Mouse (Mus musculus): ENCODE results near the gene Telo2. TPM values are rescaled to one million over a fixed set of nuclear protein-coding genes. Genes with fewer than 3 reads are reported as not detected.
A peak's percentile ranks its signal among the peaks of the same experiment; 100 is the strongest.
"Not testable (repeated sequence)": the region's sequence is repeated elsewhere in the genome, so short reads cannot be mapped to it uniquely, and the experiment has no call there.

Gene Telo2
- polyA plus RNA-seq, 1 experiment from 2014 or later = 36.7 TPM

DNA sequence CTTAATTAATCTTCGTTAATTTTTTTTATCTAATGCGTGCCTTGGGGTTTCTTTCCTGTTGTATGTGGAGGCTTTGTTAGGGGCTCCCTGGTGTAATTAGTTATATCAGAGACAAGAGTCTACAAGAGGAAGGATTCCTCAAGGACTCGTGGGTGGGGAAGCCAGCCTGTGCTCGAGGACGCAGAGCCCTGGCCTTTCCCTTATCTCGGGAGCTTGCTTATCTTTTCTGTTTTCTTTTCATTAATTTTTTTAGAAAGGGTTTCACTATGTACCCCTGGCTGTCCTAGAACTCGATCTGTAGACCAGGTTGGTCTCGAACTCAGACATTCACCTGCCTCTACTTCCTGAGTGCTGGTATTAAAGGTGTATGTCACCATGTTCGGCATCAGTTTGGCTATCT, 11.9 kb upstream of the Telo2 start:
- Histone ChIP-seq H3K9ac (ENCODE audit: low read length) (no peak overlapping the region), H3K4me2 (ENCODE audit: low read length) (no peak overlapping the region), H3K27ac (ENCODE audit: low read depth) (no peak overlapping the region), H3K9me3 (ENCODE audit: control insufficient read depth, low read length) (no peaks in the 10 kb centered on the region), H3K36me3 (ENCODE audit: control insufficient read depth, insufficient read depth, low read length) (no peaks in the 10 kb centered on the region), H3K4me3 (ENCODE audit: low read depth, low read length) (no peak overlapping the region), H3K4me1 (replicated peaks; ENCODE audit: control insufficient read depth, insufficient read depth, low read length) (no peaks in the 10 kb centered on the region), H3K27me3 (replicated peaks; ENCODE audit: control insufficient read depth, insufficient read depth, low read length) (no peaks in the 10 kb centered on the region)
- no peak for DNase-seq (ENCODE audit: low spot score)
- 59% methylated on average over 9 of the region's 9 CpGs for WGBS
- no peak for ATAC-seq (replicated peaks; ENCODE audit: low FRiP score, low TSS enrichment, low read depth)

- no peak overlapping the region for H3K9ac ChIP-seq (ENCODE audit: low read length)
- no peaks in the 10 kb centered on the region for H3K27me3 ChIP-seq (replicated peaks; ENCODE audit: control insufficient read depth, insufficient read depth, low read length)
- H3K27ac ChIP-seq (ENCODE audit: low read depth) = no peak overlapping the region
- H3K4me1 ChIP-seq (replicated peaks; ENCODE audit: control insufficient read depth, insufficient read depth, low read length) = no peaks in the 10 kb centered on the region
- 54% methylated on average over 8 of the region's 8 CpGs for WGBS
- 0 out of 2 replicates have a peak, but pooled peaks have one; percentile 43 for ATAC-seq (replicated peaks; ENCODE audit: low FRiP score, low TSS enrichment, low read depth)
- no peaks in the 10 kb centered on the region for H3K9me3 ChIP-seq (ENCODE audit: control insufficient read depth, low read length)
- no peak overlapping the region for H3K4me2 ChIP-seq (ENCODE audit: low read length)
- no peak for DNase-seq (ENCODE audit: low spot score)
- H3K4me3 ChIP-seq (ENCODE audit: low read depth, low read length) = no peak overlapping the region
- no peaks in the 10 kb centered on the region for H3K36me3 ChIP-seq (ENCODE audit: control insufficient read depth, insufficient read depth, low read length)
Observed at GRCm38 (mm10) chr17:25127079-25127478, 11.3 kb upstream of the Telo2 start.

DNA sequence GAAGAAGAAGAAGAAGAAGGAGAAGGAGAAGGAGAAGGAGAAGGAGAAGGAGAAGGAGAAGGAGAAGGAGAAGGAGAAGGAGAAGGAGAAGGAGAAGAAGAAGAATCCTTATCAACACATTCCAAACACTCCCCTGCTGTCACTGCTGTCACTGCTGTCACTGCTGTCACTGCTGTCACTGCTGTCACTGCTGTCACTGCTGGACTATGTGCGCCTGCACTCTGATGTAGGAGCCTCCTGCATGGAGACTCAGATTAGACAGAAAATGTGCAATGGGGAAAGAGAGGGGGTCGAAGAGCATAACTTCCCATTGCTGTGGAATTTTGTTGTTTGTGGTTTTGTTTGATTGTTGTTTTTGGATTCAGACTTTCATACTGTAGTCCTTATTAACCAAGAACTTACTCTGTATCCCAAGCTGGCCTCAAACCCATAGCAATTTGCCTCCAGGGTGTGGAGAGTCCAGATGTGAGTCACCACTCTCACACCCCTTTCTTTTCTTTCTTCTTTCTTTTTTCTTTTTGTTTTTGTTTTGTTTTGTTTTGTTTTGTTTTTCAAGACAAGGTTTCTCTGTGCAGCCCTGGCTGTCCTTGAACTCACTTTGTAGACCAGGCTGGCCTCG, 9.8 kb upstream of the Telo2 start:
- not testable (repeated sequence) for H3K27ac ChIP-seq (ENCODE audit: low read depth); H3K36me3 ChIP-seq (ENCODE audit: control insufficient read depth, insufficient read depth, low read length); H3K4me3 ChIP-seq (ENCODE audit: low read depth, low read length); H3K9me3 ChIP-seq (ENCODE audit: control insufficient read depth, low read length); H3K27me3 ChIP-seq (replicated peaks; ENCODE audit: control insufficient read depth, insufficient read depth, low read length); H3K4me2 ChIP-seq (ENCODE audit: low read length); DNase-seq (ENCODE audit: low spot score); H3K4me1 ChIP-seq (replicated peaks; ENCODE audit: control insufficient read depth, insufficient read depth, low read length); ATAC-seq (replicated peaks; ENCODE audit: low FRiP score, low TSS enrichment, low read depth); H3K9ac ChIP-seq (ENCODE audit: low read length)
- 80% methylated on average over 3 of the region's 3 CpGs for whole genome bisulfite sequencing

DNA sequence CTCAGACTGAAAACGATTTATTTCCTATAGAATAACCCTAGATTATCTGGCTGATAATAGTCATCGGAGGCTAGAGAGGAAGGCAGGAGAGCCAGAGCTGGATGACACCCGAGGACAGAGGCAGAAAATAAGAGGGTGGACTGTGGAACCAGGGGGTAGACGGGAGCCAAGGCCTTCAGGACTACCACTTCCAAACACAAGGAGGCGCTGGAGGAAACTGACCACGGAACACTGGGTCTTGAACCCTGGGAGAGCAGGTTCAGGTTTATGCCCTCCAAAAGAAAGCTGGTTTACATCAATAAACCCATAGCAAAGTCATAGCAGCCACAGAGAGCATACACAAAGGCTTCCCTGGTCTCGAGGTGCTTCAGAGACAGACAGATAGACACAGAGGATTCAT, 8.2 kb upstream of the Telo2 start:
- WGBS = 25% methylated on average over 7 of the region's 7 CpGs
- Histone ChIP-seq H3K27ac (ENCODE audit: low read depth) (no peak overlapping the region), H3K9ac (ENCODE audit: low read length) (no peak overlapping the region), H3K9me3 (ENCODE audit: control insufficient read depth, low read length) (no peaks in the 10 kb centered on the region), H3K27me3 (replicated peaks; ENCODE audit: control insufficient read depth, insufficient read depth, low read length) (no peaks in the 10 kb centered on the region), H3K4me1 (replicated peaks; ENCODE audit: control insufficient read depth, insufficient read depth, low read length) (no peaks in the 10 kb centered on the region), H3K4me3 (ENCODE audit: low read depth, low read length) (no peak overlapping the region), H3K4me2 (ENCODE audit: low read length) (no peak overlapping the region), H3K36me3 (ENCODE audit: control insufficient read depth, insufficient read depth, low read length) (no peaks in the 10 kb centered on the region)
- DNase-seq (ENCODE audit: low spot score) (peak; percentile 65), ATAC-seq (replicated peaks; ENCODE audit: low FRiP score, low TSS enrichment, low read depth) (no peak)

DNA sequence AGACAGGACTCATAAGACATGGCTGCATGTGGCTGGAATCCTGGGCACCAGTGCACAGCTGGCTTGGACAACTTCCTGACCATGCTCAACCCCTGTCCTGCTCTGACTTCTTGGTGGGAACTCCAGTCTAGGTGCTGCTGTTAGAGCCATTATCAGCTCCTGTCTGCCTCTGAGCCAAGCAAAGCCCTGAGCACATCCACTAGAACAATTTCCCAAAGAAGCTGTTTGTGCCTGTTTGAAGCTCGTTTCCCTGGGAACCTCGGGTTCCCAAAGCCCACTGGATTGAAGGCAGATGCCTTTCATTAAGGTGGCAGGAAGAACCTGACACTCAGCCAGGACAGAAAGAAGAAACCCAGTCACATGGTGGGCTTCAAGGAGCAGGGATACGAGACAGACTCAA, 4.6 kb upstream of the Telo2 start, which contains the start of gene Ptx4:
TSS of gene Ptx4 (plus strand) at position 355 of the 400 bp plus-strand sequence.
- 42% methylated on average over 3 of the region's 3 CpGs for WGBS
- ATAC-seq (replicated peaks; ENCODE audit: low FRiP score, low TSS enrichment, low read depth) (no peak), DNase-seq (ENCODE audit: low spot score) (no peak)
- H3K4me1 ChIP-seq (replicated peaks; ENCODE audit: control insufficient read depth, insufficient read depth, low read length) = no peaks in the 10 kb centered on the region
- H3K4me3 ChIP-seq (ENCODE audit: low read depth, low read length) = no peak within 1 kb of the TSS
- H3K27ac ChIP-seq (ENCODE audit: low read depth) = no peak within 1 kb of the TSS
- H3K36me3 ChIP-seq (ENCODE audit: control insufficient read depth, insufficient read depth, low read length) = no peaks in the 10 kb centered on the region
- no peak within 1 kb of the TSS for H3K4me2 ChIP-seq (ENCODE audit: low read length)
- no peak within 1 kb of the TSS for H3K9ac ChIP-seq (ENCODE audit: low read length)
- no peaks in the 10 kb centered on the region for H3K27me3 ChIP-seq (replicated peaks; ENCODE audit: control insufficient read depth, insufficient read depth, low read length)
- H3K9me3 ChIP-seq (ENCODE audit: control insufficient read depth, low read length) = no peaks in the 10 kb centered on the region

DNA sequence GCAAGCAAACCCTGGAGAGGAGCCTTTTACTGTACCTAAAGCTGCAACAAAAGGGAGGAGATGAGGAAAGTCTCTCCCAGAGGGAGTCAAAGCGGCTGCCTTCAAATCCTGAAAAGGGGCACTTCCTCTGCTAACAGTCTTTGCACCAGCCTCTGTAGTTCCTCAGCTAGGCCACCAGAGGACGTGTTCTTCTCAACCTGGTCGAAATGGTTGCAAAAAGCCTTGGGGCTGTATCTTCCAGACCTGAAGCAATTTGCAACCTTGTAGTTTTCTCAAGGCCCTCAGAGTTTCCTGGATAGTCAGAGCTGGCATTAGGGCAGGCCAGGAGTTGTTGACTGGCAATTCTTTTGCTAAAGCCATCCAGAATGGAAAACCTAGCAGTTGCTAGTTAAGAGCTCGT, 1.5 kb upstream of the Telo2 start:
- Histone ChIP-seq H3K27ac (ENCODE audit: low read depth) (no peak overlapping the region), H3K9me3 (ENCODE audit: control insufficient read depth, low read length) (no peaks in the 10 kb centered on the region), H3K4me2 (ENCODE audit: low read length) (no peak overlapping the region), H3K36me3 (ENCODE audit: control insufficient read depth, insufficient read depth, low read length) (peaks cover 16% of the 10 kb centered on the region), H3K4me3 (ENCODE audit: low read depth, low read length) (no peak overlapping the region), H3K9ac (ENCODE audit: low read length) (no peak overlapping the region), H3K27me3 (replicated peaks; ENCODE audit: control insufficient read depth, insufficient read depth, low read length) (no peaks in the 10 kb centered on the region), H3K4me1 (replicated peaks; ENCODE audit: control insufficient read depth, insufficient read depth, low read length) (peaks cover 5% of the 10 kb centered on the region)
- no peak for ATAC-seq (replicated peaks; ENCODE audit: low FRiP score, low TSS enrichment, low read depth)
- WGBS = 34% methylated on average over 4 of the region's 4 CpGs
- DNase-seq (ENCODE audit: low spot score) = no peak

DNA sequence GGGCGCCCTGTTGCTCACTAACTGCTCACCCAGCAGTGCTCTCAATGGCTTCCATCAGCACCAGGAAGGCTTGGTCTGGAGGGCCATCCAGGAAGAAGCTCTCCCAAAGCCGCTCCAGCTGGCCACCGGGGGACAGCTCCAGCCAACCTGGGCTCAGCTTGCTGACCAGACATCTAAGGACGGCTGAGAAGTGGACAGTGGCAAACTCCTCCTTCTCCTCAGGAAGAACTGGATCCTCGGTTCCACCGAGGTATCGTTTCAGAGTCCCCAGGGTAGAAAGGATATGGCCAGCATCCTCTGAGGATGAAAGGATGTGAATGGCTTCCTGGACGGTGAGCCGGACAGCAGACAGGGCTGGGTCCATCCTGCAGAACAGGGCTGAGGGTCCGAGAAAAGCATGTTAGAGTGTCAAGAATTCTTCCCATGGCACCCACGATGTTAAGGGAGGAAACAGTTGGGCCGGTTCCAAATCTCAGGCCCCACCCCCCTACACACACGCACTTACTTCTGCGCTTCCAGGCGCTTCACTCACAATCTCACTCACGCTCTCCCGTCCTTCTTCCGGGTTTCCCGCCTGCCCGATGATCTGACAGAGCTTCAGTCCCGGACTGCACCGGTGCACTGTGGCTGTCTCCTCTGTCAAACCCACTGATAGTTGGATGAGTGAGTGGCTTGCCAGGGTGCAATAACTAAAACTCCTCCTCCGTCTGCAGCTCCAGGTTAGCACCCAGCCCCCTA, 690 bp downstream of the Telo2 start:
- Histone ChIP-seq H3K27me3 (replicated peaks; ENCODE audit: control insufficient read depth, insufficient read depth, low read length) (no peaks in the 10 kb centered on the region), H3K36me3 (ENCODE audit: control insufficient read depth, insufficient read depth, low read length) (peaks cover 34% of the 10 kb centered on the region), H3K4me3 (ENCODE audit: low read depth, low read length) (peak overlapping the region; percentile 78), H3K27ac (ENCODE audit: low read depth) (peak overlapping the region; percentile 97), H3K4me1 (replicated peaks; ENCODE audit: control insufficient read depth, insufficient read depth, low read length) (peaks cover 5% of the 10 kb centered on the region), H3K4me2 (ENCODE audit: low read length) (peak overlapping the region; percentile 99), H3K9me3 (ENCODE audit: control insufficient read depth, low read length) (no peaks in the 10 kb centered on the region), H3K9ac (ENCODE audit: low read length) (peak overlapping the region; percentile 73)
- ATAC-seq (replicated peaks; ENCODE audit: low FRiP score, low TSS enrichment, low read depth) (peak; percentile 69), DNase-seq (ENCODE audit: low spot score) (no peak)
- 8% methylated on average over 23 of the region's 23 CpGs for WGBS

DNA sequence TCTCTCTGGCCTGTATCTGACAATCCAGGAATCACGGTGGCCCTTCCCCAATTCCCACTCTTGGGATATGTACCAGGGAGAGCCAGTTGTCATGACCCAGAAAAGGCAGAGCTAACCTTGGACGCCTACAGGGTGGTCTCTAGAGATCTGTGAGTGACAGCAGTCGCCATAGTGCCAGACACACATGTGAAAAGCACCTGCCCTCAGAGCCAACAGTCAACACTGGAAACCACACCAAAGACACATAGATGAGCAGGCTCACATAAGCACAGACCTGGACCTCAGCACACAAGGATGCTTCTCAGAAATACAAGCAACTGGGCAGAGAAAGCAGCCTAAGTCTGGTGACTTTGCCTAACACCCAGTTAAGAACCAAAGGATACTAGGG, 3.4 kb downstream of the Telo2 start:
- no peak overlapping the region for H3K4me3 ChIP-seq (ENCODE audit: low read depth, low read length)
- no peak overlapping the region for H3K4me2 ChIP-seq (ENCODE audit: low read length)
- H3K27ac ChIP-seq (ENCODE audit: low read depth) = no peak overlapping the region
- peaks cover 52% of the 10 kb centered on the region for H3K36me3 ChIP-seq (ENCODE audit: control insufficient read depth, insufficient read depth, low read length)
- no peaks in the 10 kb centered on the region for H3K9me3 ChIP-seq (ENCODE audit: control insufficient read depth, low read length)
- 87% methylated on average over 3 of the region's 3 CpGs for WGBS
- H3K9ac ChIP-seq (ENCODE audit: low read length) = no peak overlapping the region
- H3K27me3 ChIP-seq (replicated peaks; ENCODE audit: control insufficient read depth, insufficient read depth, low read length) = no peaks in the 10 kb centered on the region
- no peak for DNase-seq (ENCODE audit: low spot score)
- peaks cover 5% of the 10 kb centered on the region for H3K4me1 ChIP-seq (replicated peaks; ENCODE audit: control insufficient read depth, insufficient read depth, low read length)
- no peak for ATAC-seq (replicated peaks; ENCODE audit: low FRiP score, low TSS enrichment, low read depth)

All from intestine, embryonic 14.5 days (tissue).